Mouse (Mus musculus) neural tube, embryonic 12.5 days (tissue): Measurements from ENCODE around the gene Rhof. TPM values are rescaled to one million over a fixed set of nuclear protein-coding genes. Genes with fewer than 3 reads are reported as not detected.
"Not testable (repeated sequence)": the region's sequence is repeated elsewhere in the genome, so short reads cannot be mapped to it uniquely, and the experiment has no call there.

ENCODE experiments used
- ATAC-seq: fragments of 200-750 bp; cut with Nextera tagmentation; 2 replicates; pipeline ENCODE4 v1.8.0; 2017; ENCODE audit warnings: low read depth, mild to moderate bottlenecking, moderate TSS enrichment, moderate library complexity; ENCODE audit not compliant: low FRiP score
- H3K27ac ChIP-seq: fragments of 300-500 bp; sonication (generic); 2 replicates; pipeline ENCODE4 v1.5.1; 2016
- H3K27me3 ChIP-seq: fragments of 300-500 bp; sonication (generic); replicated peaks from 2 replicates; pipeline ENCODE4 v1.6.1; 2016; ENCODE audit warnings: mild to moderate bottlenecking
- H3K36me3 ChIP-seq: fragments of 300-500 bp; sonication (generic); 2 replicates; pipeline ENCODE4 v1.6.1; 2016; ENCODE audit warnings: mild to moderate bottlenecking
- H3K4me1 ChIP-seq: fragments of 300-500 bp; sonication (generic); 2 replicates; pipeline ENCODE4 v1.6.1; 2016
- H3K4me2 ChIP-seq: fragments of 300-500 bp; sonication (generic); replicated peaks from 2 replicates; pipeline ENCODE4 v1.6.1; 2016; ENCODE audit warnings: mild to moderate bottlenecking
- H3K4me3 ChIP-seq: fragments of 300-500 bp; sonication (generic); 2 replicates; pipeline ENCODE4 v1.5.1; 2016
- H3K9ac ChIP-seq: fragments of 300-500 bp; sonication (generic); 2 replicates; pipeline ENCODE4 v1.6.1; 2016; ENCODE audit warnings: mild to moderate bottlenecking
- H3K9me3 ChIP-seq: fragments of 300-500 bp; sonication (generic); 2 replicates; pipeline ENCODE4 v1.6.1; 2016; ENCODE audit warnings: mild to moderate bottlenecking
- WGBS: fragments of 180-500 bp; shearing (Covaris S2); methylation state at CpG from one replicate; pipeline ENCODE4 v1.1.7; 2016; 5-methylcytosine and 5-hydroxymethylcytosine counted together
- polyA plus RNA-seq: library from polyadenylated mRNA; unstranded; fragments of >200 nt; fragmentation: Nextera tagmentation; extraction: Ambion mirVana; gene quantifications from 2 replicates; pipeline ENCODE4 v1.2.1, GENCODE M21; 2016

Gene Rhof
- polyA plus RNA-seq, 1 experiment from 2014 or later, result 2.9 TPM

GRCm38 (mm10) chr5:123067395-123067995 lies 65.0 kb downstream of the Rhof start:
- H3K36me3 ChIP-seq, result no peaks in the 10 kb centered on the region
- ATAC-seq, result no peak
- H3K9ac ChIP-seq, result no peak overlapping the region
- 30% methylated on average over 6 of the region's 6 CpGs for WGBS
- no peak overlapping the region for H3K27ac ChIP-seq
- no peaks in the 10 kb centered on the region for H3K9me3 ChIP-seq
- no peaks in the 10 kb centered on the region for H3K4me1 ChIP-seq
- no peak overlapping the region for H3K4me2 ChIP-seq
- H3K4me3 ChIP-seq, result no peak overlapping the region
- no peaks in the 10 kb centered on the region for H3K27me3 ChIP-seq

GRCm38 (mm10) chr5:123064207-123064606 lies 68.3 kb downstream of the Rhof start:
- H3K27me3 ChIP-seq, result no peaks in the 10 kb centered on the region
- no peak overlapping the region for H3K27ac ChIP-seq
- WGBS, result 36% methylated on average over 6 of the region's 6 CpGs
- no peak overlapping the region for H3K9ac ChIP-seq
- no peak for ATAC-seq
- no peak overlapping the region for H3K4me3 ChIP-seq
- no peaks in the 10 kb centered on the region for H3K36me3 ChIP-seq
- no peak overlapping the region for H3K4me2 ChIP-seq
- no peaks in the 10 kb centered on the region for H3K4me1 ChIP-seq
- H3K9me3 ChIP-seq, result no peaks in the 10 kb centered on the region

DNA sequence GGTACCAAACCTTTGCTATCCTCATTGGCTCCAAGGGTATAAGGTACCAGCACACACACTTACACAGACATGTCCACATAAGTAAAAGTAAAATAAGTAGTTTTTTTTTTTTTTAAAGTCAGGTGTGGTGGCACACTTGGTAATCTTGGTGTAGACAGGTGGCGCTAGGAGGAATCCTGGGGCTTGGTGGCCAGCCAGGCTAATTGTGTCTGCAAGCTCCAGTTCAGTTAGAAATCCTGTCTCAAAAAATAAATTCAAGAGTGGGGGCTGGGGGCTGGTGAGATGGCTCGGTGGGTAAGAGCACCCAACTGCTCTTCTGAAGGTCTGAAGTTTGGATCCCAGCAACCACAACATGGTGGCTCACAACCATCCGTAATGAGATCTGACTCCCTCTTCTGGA lies 69.4 kb downstream of the Rhof start:
- Histone ChIP-seq H3K9me3 (no peaks in the 10 kb centered on the region), H3K27ac (no peak overlapping the region), H3K36me3 (no peaks in the 10 kb centered on the region), H3K4me2 (no peak overlapping the region), H3K9ac (no peak overlapping the region), H3K4me3 (no peak overlapping the region), H3K4me1 (no peaks in the 10 kb centered on the region), H3K27me3 (no peaks in the 10 kb centered on the region)
- ATAC-seq, result no peak
- 88% methylated on average over 3 of the region's 3 CpGs for WGBS

DNA sequence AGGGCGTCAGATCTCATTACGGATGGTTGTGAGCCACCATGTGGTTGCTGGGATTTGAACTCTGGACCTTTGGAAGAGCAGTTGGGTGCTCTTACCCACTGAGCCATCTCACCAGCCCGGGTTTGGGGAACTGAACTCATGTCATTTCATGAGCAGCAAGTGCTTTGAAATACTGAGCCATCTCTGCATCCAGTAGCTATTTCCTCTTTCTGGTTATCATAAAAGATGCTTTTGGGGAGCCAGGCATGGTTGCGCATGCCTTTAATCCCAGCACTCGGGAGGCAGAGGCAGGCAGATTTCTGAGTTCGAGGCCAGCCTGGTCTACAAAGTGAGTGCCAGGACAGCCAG lies 71.1 kb downstream of the Rhof start:
- not testable (repeated sequence) for ATAC-seq, H3K4me2 ChIP-seq, H3K27ac ChIP-seq, H3K4me3 ChIP-seq, H3K9ac ChIP-seq, H3K36me3 ChIP-seq, H3K9me3 ChIP-seq, H3K4me1 ChIP-seq, H3K27me3 ChIP-seq
- 80% methylated on average over 6 of the region's 6 CpGs for WGBS

- ATAC-seq, result no peak
Measured at GRCm38 (mm10) chr5:123060706-123061401, 71.6 kb downstream of the Rhof start.

GRCm38 (mm10) chr5:123059757-123060520 lies 72.6 kb downstream of the Rhof start:
- H3K36me3 ChIP-seq, result no peaks in the 10 kb centered on the region
- no peak overlapping the region for H3K4me3 ChIP-seq
- H3K4me1 ChIP-seq, result no peaks in the 10 kb centered on the region
- H3K27me3 ChIP-seq, result no peaks in the 10 kb centered on the region
- H3K9ac ChIP-seq, result no peak overlapping the region
- 49% methylated on average over 14 of the region's 14 CpGs for WGBS
- no peak overlapping the region for H3K4me2 ChIP-seq
- no peak for ATAC-seq
- no peaks in the 10 kb centered on the region for H3K9me3 ChIP-seq
- no peak overlapping the region for H3K27ac ChIP-seq

More at GRCm38 (mm10) chr5:123060706-123061401, 71.6 kb downstream of the Rhof start:
- H3K4me1 ChIP-seq, result no peaks in the 10 kb centered on the region
- H3K9me3 ChIP-seq, result no peaks in the 10 kb centered on the region
- no peak overlapping the region for H3K4me3 ChIP-seq
- no peaks in the 10 kb centered on the region for H3K27me3 ChIP-seq
- WGBS, result 84% methylated on average over 9 of the region's 9 CpGs
- H3K36me3 ChIP-seq, result no peaks in the 10 kb centered on the region
- no peak overlapping the region for H3K27ac ChIP-seq
- H3K4me2 ChIP-seq, result no peak overlapping the region
- H3K9ac ChIP-seq, result no peak overlapping the region

DNA sequence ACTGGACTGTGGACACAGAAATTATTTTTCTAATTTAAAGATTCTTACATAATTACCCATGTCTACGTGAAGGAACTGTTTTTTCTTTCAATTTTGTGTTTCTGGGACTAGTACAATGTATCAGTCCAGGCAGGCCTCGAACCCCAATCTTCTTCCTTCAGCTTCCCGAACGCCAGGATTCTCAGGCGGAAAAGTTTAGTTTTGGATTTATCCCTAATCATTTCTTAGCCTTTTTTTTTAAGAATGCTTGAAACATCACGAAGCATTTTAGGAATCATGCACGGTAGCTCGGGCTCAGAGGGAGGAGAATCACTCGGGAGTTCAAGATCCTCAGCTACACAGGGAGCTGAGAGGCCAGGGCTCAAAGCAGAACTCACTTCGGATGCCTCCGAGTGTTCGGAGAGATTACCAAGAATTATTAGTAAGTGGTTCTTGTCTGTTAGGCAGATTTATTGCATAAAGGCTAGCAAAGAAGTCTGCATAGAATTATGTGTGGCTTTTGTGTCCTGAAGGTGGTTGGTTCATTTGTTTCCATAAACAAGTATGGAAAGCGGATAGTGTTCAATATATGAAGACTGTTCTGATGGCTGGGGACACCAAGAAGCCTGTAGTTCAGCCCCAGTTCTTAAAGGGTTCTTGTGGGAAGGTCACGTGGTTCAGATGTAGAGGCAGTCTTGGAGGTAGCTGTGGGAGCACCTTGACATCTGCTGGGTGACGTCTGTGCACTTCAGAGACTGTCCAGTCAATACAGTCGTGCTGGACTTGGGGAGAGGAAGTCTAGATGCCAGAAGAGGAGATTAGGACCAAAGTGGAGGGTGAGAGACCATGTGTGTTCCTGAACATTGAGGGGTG lies 74.0 kb downstream of the Rhof start:
- Histone ChIP-seq H3K4me3 (peak overlapping the region; percentile 31), H3K27ac (no peak overlapping the region), H3K27me3 (no peaks in the 10 kb centered on the region), H3K4me1 (no peaks in the 10 kb centered on the region), H3K4me2 (peak overlapping the region; percentile 54), H3K36me3 (no peaks in the 10 kb centered on the region), H3K9ac (peak overlapping the region; percentile 29; the same call in 1 of the 2 replicates), H3K9me3 (no peaks in the 10 kb centered on the region)
- no peak for ATAC-seq
- WGBS, result 47% methylated on average over 16 of the region's 16 CpGs

DNA sequence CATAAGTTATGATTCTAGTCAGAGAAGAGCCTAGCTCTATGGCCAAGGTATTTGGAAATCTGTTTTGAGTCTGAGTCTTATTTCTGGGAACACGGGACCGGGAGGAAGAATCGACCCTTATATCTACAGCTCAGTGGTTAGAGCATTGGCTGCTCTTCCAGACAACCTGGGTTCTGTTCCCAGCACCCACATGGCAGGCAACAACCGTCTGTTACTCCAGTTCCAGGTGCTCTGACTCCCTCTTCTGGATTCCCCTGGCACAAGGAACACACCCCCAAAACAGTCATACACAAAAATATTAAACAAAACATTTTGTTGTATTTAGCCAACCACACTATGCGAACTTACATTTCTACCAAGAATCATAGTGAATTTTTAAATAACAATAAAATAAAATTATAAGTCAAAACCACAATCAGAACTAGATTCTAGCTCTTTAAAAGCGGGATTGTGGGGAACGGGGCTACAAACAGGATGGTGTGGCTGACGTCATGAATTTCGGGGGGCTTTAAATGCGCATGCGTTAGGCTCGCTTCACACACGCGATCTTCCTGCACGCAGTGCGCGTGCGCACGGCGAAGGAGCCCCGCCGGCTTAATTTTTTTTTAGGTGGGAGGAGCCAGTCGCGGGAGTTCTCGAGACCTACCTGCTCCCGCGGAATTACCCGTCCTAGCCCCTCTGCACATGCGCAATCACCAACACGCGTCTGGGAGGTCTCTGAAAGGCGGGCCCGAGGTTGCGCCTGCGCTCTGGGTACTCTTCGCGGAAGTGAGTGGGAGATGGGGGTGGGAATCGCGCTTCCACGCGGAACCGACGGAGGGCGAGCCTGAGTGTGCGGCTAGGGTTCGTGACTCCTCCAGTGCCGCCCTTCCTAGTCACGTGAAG lies 74.9 kb downstream of the Rhof start:
- peak overlapping the region; percentile 29; the same call in 1 of the 2 replicates for H3K9ac ChIP-seq

More for the DNA sequence above, 74.9 kb downstream of the Rhof start:
- Histone ChIP-seq H3K4me2 (peak overlapping the region; percentile 54), H3K4me3 (peak overlapping the region; percentile 31), H3K27ac (no peak overlapping the region), H3K36me3 (no peaks in the 10 kb centered on the region), H3K9me3 (no peaks in the 10 kb centered on the region), H3K27me3 (no peaks in the 10 kb centered on the region), H3K4me1 (no peaks in the 10 kb centered on the region)
- WGBS, result 7% methylated on average over 48 of the region's 48 CpGs
- ATAC-seq, result peak; percentile 93

Other genes starting within 250 kb of the Rhof start
- 105 and 106 TPM in 2 replicates for gene Kdm2b, start 142.9 kb downstream of the Rhof start, polyA plus RNA-seq
- 13.9 and 14.2 TPM in 2 replicates for gene Orai1, start 117.6 kb downstream of the Rhof start, polyA plus RNA-seq
- gene Morn3, start 85.7 kb downstream of the Rhof start, polyA plus RNA-seq, result not detected in 2 replicates
- 17.4 and 19.4 TPM in 2 replicates for gene Tmem120b, start 64.3 kb downstream of the Rhof start, polyA plus RNA-seq
- gene Setd1b, start 9.5 kb upstream of the Rhof start, polyA plus RNA-seq, result 12.9 and 13.0 TPM in 2 replicates
- 74.1 and 77.7 TPM in 2 replicates for gene Psmd9, start 36.7 kb upstream of the Rhof start, polyA plus RNA-seq
- gene Hpd, start 50.0 kb upstream of the Rhof start, polyA plus RNA-seq, result not detected in 2 replicates
- 11.3 and 14.8 TPM in 2 replicates for gene Wdr66, start 119.4 kb upstream of the Rhof start, polyA plus RNA-seq
- gene Bcl7a, start 211.1 kb upstream of the Rhof start, polyA plus RNA-seq, result 66.7 and 70.9 TPM in 2 replicates